In genomic region chr17:11788270-11788936, GRCm38 (mm10) we compare ENCODE assay signal across 25 mouse cellular contexts.
A peak's percentile ranks its signal among the peaks of the same experiment; 100 is the strongest.
DNase-seq lines count a peak whose midpoint lies in the region; ATAC-seq and TF ChIP-seq lines count a peak whose summit lies in the region.
"Had no signal": no experiment of that assay in that cellular context is flagged by ENCODE, and none has a peak within 500 bp of the region (broad histone marks: within the 10 kb centered on the region; RNA-seq: fewer than 3 reads in every experiment).

No protein-coding gene starts in this region.

- TF ChIP-seq RAD21 in MEL (IDR thresholded peaks at IDR 0.05; ENCODE audit: low read depth, low read length) = no peak

- H3K4me3 ChIP-seq in G1E (ENCODE audit: low read depth, low read length) (no peak overlapping the region), MEL (ENCODE audit: control insufficient read depth in 1 of 2, insufficient read depth in 1 of 2, low read depth in 2 of 2, low read length in 2 of 2) (peak overlapping the region in 1 of 2 experiments; percentile 12; a peak in 1 of 4 replicates)
- H3K4me3 ChIP-seq in liver, embryonic 11.5 days (ENCODE audit: low read depth, low read length) = no peak overlapping the region
- H3K4me3 ChIP-seq: embryonic facial prominence, embryonic 10.5 days; embryonic facial prominence, embryonic 13.5 days; erythroblast, embryonic 14.5 days; forebrain, embryonic 13.5 days; heart, adult 2 months; heart, embryonic 10.5 days; hindbrain, embryonic 12.5 days; hindbrain, embryonic 15.5 days had no signal

- H3K9ac ChIP-seq in MEL (ENCODE audit: control insufficient read depth, low read depth, low read length, poor library complexity, severe bottlenecking) = peak overlapping the region; percentile 42
- no peak overlapping the region for H3K9ac ChIP-seq in liver, embryonic 11.5 days (ENCODE audit: low read depth, low read length)
- H3K9ac ChIP-seq: embryonic facial prominence, embryonic 13.5 days; forebrain, embryonic 13.5 days; hindbrain, embryonic 12.5 days; hindbrain, embryonic 15.5 days had no signal

- no peaks in the 10 kb centered on the region for H3K36me3 ChIP-seq in G1E (replicated peaks)
- H3K36me3 ChIP-seq in MEL (ENCODE audit: control insufficient read depth in 1 of 2, insufficient read depth in 2 of 2, low read length in 2 of 2) = peaks cover 0 to 20% of the 10 kb centered on the region in 2 experiments; a peak in 2 of 4 replicates
- no peaks in the 10 kb centered on the region for H3K36me3 ChIP-seq in liver, embryonic 11.5 days (ENCODE audit: control insufficient read depth, insufficient read depth, low read length)
- H3K36me3 ChIP-seq: embryonic facial prominence, embryonic 10.5 days; embryonic facial prominence, embryonic 13.5 days; heart, embryonic 10.5 days; hindbrain, embryonic 12.5 days; hindbrain, embryonic 15.5 days had no signal

- TF ChIP-seq EP300 in MEL (IDR thresholded peaks at IDR 0.05; ENCODE audit: low read depth in 1 of 2, low read length in 2 of 2) = peak; percentile 97

- DNase-seq in G1E (ENCODE audit: low spot score) (no peak), MEL (ENCODE audit: low read depth, low spot score) (peak; percentile 93)
- DNase-seq in liver, embryonic 11.5 days (ENCODE audit: low spot score) = no peak
- DNase-seq in gastrocnemius, adult 8-10 months (ENCODE audit: low spot score in 2 of 2) = no peak
- no peak for DNase-seq in c-Kit-positive CD71-positive TER-119-positive erythroid progenitor cells, embryonic 14.5 days (ENCODE audit: low spot score)
- DNase-seq: adrenal gland, adult 2 months; adrenal gland, postnatal 14 days; cerebellum, adult 11-12 months; cerebellum, adult 8-10 months; cerebellum, postnatal 10 days; embryo, embryonic 11 days; gastrocnemius, postnatal 14 days; heart, adult 2 months had no signal

- peak; percentile 28; the same call in 1 of the 2 replicates for ATAC-seq in G1E (ENCODE audit: extremely low read depth, insufficient number of reproducible peaks, low FRiP score, poor library complexity, severe bottlenecking)
- peak; percentile 56; the same call in 1 of the 2 replicates for ATAC-seq in liver, embryonic 11.5 days (replicated peaks; ENCODE audit: low FRiP score)
- peak; percentile 83 for ATAC-seq in megakaryocyte progenitor cell, adult 5-6 weeks (replicated peaks; ENCODE audit: poor library complexity)
- no peak for ATAC-seq in granulocyte monocyte progenitor cell, adult 5-6 weeks (replicated peaks; ENCODE audit: poor library complexity, severe bottlenecking)
- ATAC-seq: CD4-positive, CD25-positive, alpha-beta regulatory T cell, adult 4 months; forebrain, embryonic 13.5 days; forebrain, embryonic 16.5 days; intestine, postnatal 0 days had no signal

- peak overlapping the region; percentile 96 for H3K27ac ChIP-seq in MEL (ENCODE audit: control insufficient read depth, low read depth, low read length)
- no peak overlapping the region for H3K27ac ChIP-seq in liver, embryonic 11.5 days (ENCODE audit: low read depth, low read length)
- H3K27ac ChIP-seq: embryonic facial prominence, embryonic 10.5 days; embryonic facial prominence, embryonic 13.5 days; forebrain, embryonic 13.5 days; heart, adult 2 months; heart, embryonic 10.5 days; hindbrain, embryonic 12.5 days; hindbrain, embryonic 15.5 days had no signal

- H3K9me3 ChIP-seq in G1E (replicated peaks) (no peaks in the 10 kb centered on the region), MEL (replicated peaks; ENCODE audit: insufficient read depth, low read length) (no peaks in the 10 kb centered on the region)
- H3K9me3 ChIP-seq in liver, embryonic 11.5 days (ENCODE audit: control insufficient read depth, low read length) = no peaks in the 10 kb centered on the region
- H3K9me3 ChIP-seq: embryonic facial prominence, embryonic 10.5 days; embryonic facial prominence, embryonic 13.5 days; forebrain, embryonic 13.5 days; heart, embryonic 10.5 days; hindbrain, embryonic 12.5 days; hindbrain, embryonic 15.5 days had no signal

- peaks cover 12% of the 10 kb centered on the region for H3K27me3 ChIP-seq in G1E (ENCODE audit: insufficient read depth, low read length)
- H3K27me3 ChIP-seq in MEL (ENCODE audit: control insufficient read depth in 1 of 2, insufficient read depth in 2 of 2, low read length in 2 of 2) = no peaks in the 10 kb centered on the region
- no peaks in the 10 kb centered on the region for H3K27me3 ChIP-seq in liver, embryonic 11.5 days (replicated peaks; ENCODE audit: control insufficient read depth, insufficient read depth, low read length)
- H3K27me3 ChIP-seq: embryonic facial prominence, embryonic 13.5 days; forebrain, embryonic 13.5 days; hindbrain, embryonic 12.5 days; hindbrain, embryonic 15.5 days had no signal

- no peaks in the 10 kb centered on the region for H3K79me2 ChIP-seq in MEL (ENCODE audit: control insufficient read depth, insufficient read depth, low read length, poor library complexity)

- TF ChIP-seq CTCF in G1E (IDR thresholded peaks at IDR 0.05; ENCODE audit: low read depth, low read length) = no peak
- no peak for TF ChIP-seq CTCF in MEL (IDR thresholded peaks at IDR 0.05 in 2 of 3, conservative IDR thresholded peaks at IDR 0.05 in 1 of 3; ENCODE audit: control insufficient read depth in 1 of 3, insufficient read depth in 1 of 3, low read depth in 2 of 3, low read length in 3 of 3, poor library complexity in 1 of 3, severe bottlenecking in 1 of 3)

- 41% methylated on average over 9 of the region's 9 CpGs for WGBS in liver, embryonic 11.5 days

- H3K4me1 ChIP-seq in G1E (ENCODE audit: insufficient read depth, low read depth, low read length) (no peaks in the 10 kb centered on the region), MEL (ENCODE audit: control insufficient read depth in 1 of 2, insufficient read depth in 2 of 2, low read length in 2 of 2) (peaks cover 19 to 27% of the 10 kb centered on the region in 2 experiments)
- H3K4me1 ChIP-seq in liver, embryonic 11.5 days (replicated peaks; ENCODE audit: control insufficient read depth, insufficient read depth, low read length) = no peaks in the 10 kb centered on the region
- H3K4me1 ChIP-seq: embryonic facial prominence, embryonic 10.5 days; embryonic facial prominence, embryonic 13.5 days; heart, embryonic 10.5 days; hindbrain, embryonic 12.5 days; hindbrain, embryonic 15.5 days had no signal

- H3K4me2 ChIP-seq in liver, embryonic 11.5 days = no peak overlapping the region
- H3K4me2 ChIP-seq: embryonic facial prominence, embryonic 13.5 days; forebrain, embryonic 13.5 days; hindbrain, embryonic 12.5 days; hindbrain, embryonic 15.5 days had no signal

- peak in 1 of 2 experiments; percentile 79; a peak in 2 of 4 replicates for TF ChIP-seq POLR2A in MEL (IDR thresholded peaks at IDR 0.05; ENCODE audit: control insufficient read depth in 1 of 2, insufficient read depth in 1 of 2, low read depth in 1 of 2, low read length in 2 of 2, poor library complexity in 1 of 2)

TF ChIP-seq in MEL, 35 proteins besides CTCF, POLR2A, EP300 and RAD21:
- peak; percentile 69; the same call in 1 of the 2 replicates for TF ChIP-seq ZMIZ1 (IDR thresholded peaks at IDR 0.05; ENCODE audit: low read depth, low read length)
- peak; percentile 48; the same call in 1 of the 2 replicates for TF ChIP-seq NELFE (IDR thresholded peaks at IDR 0.05; ENCODE audit: low read depth, low read length)
- peak; percentile 73 for TF ChIP-seq USF1 (IDR thresholded peaks at IDR 0.05; ENCODE audit: low read depth, low read length)
- TF ChIP-seq CHD2 (IDR thresholded peaks at IDR 0.05; ENCODE audit: low read length) = no peak
- TF ChIP-seq TBP (IDR thresholded peaks at IDR 0.05; ENCODE audit: low read depth, low read length) = peak; percentile 90
- peak; percentile 91 for TF ChIP-seq MYB (IDR thresholded peaks at IDR 0.05; ENCODE audit: low read depth, low read length)
- TF ChIP-seq ETS1 (IDR thresholded peaks at IDR 0.05; ENCODE audit: low read depth, low read length) = peak; percentile 89
- TF ChIP-seq RCOR1 (IDR thresholded peaks at IDR 0.05; ENCODE audit: low read depth, low read length) = peak; percentile 82; the same call in 1 of the 2 replicates
- peak; percentile 78; the same call in 1 of the 2 replicates for TF ChIP-seq MYC (IDR thresholded peaks at IDR 0.05; ENCODE audit: low read depth, low read length)
- TF ChIP-seq KAT2A (conservative IDR thresholded peaks at IDR 0.05; ENCODE audit: low read depth, low read length) = no peak
- TF ChIP-seq SMC3 (IDR thresholded peaks at IDR 0.05; ENCODE audit: low read depth, low read length) = no peak
- TF ChIP-seq ZNF384 (IDR thresholded peaks at IDR 0.05; ENCODE audit: low read depth, low read length) = peak; percentile 79
- no peak for TF ChIP-seq MAX (IDR thresholded peaks at IDR 0.05; ENCODE audit: low read length)
- no peak; the same call in 1 of the 2 replicates for TF ChIP-seq MAFK (IDR thresholded peaks at IDR 0.05; ENCODE audit: borderline replicate concordance, low read depth, low read length)
- peak; percentile 90 for TF ChIP-seq SIN3A (IDR thresholded peaks at IDR 0.05; ENCODE audit: low read length)
- peak; percentile 69; the same call in 1 of the 2 replicates for TF ChIP-seq MAZ (IDR thresholded peaks at IDR 0.05; ENCODE audit: low read depth, low read length)
- TF ChIP-seq MXI1 (IDR thresholded peaks at IDR 0.05; ENCODE audit: low read depth, low read length) = no peak
- peak; percentile 25; the same call in 1 of the 2 replicates for TF ChIP-seq BHLHE40 (IDR thresholded peaks at IDR 0.05; ENCODE audit: borderline replicate concordance, low read depth, low read length)
- TF ChIP-seq UBTF (IDR thresholded peaks at IDR 0.05; ENCODE audit: borderline replicate concordance, insufficient read depth, low read depth, low read length) = no peak
- no peak for TF ChIP-seq NRF1 (IDR thresholded peaks at IDR 0.05; ENCODE audit: insufficient read depth, low read depth, low read length, poor library complexity, severe bottlenecking)
- peak; percentile 86 for TF ChIP-seq TCF12 (IDR thresholded peaks at IDR 0.05; ENCODE audit: low read depth, low read length)
- TF ChIP-seq TAL1 (IDR thresholded peaks at IDR 0.05; ENCODE audit: low read length) = 0 out of 2 replicates have a peak, but pooled peaks have one; percentile 14
- peak; percentile 98 for TF ChIP-seq GATA1 (IDR thresholded peaks at IDR 0.05; ENCODE audit: low read depth, low read length)
- 0 out of 2 replicates have a peak, but pooled peaks have one; percentile 30 for TF ChIP-seq HCFC1 (IDR thresholded peaks at IDR 0.05; ENCODE audit: low read depth, low read length)
- TF ChIP-seq USF2 (IDR thresholded peaks at IDR 0.05; ENCODE audit: borderline replicate concordance in 1 of 2, insufficient read depth in 1 of 2, low read depth in 1 of 2, low read length in 2 of 2) = no peak
